Mouse (Mus musculus) neutrophil, adult 5-6 weeks (primary cell): ENCODE results near the gene Tmem183a. TPM values are rescaled to one million over a fixed set of nuclear protein-coding genes. Genes with fewer than 3 reads are reported as not detected.

Source experiments
- ATAC-seq: fragments of 151-379, 151-347 bp; 2 replicates; pipeline ENCODE4 v1.8.0; 2017; ENCODE audit warnings: mild to moderate bottlenecking, moderate TSS enrichment; ENCODE audit not compliant: insufficient number of reproducible peaks, poor library complexity, low FRiP score, severe bottlenecking; ENCODE audit errors: extremely low read depth
- total RNA-seq: library from RNA; stranded (forward); fragments of 200-1000 nt; gene quantifications from 2 replicates; pipeline ENCODE4 v1.2.3, GENCODE M21; 2017

Tmem183a gene
- total RNA-seq, 1 experiment from 2014 or later = 74.1 TPM

DNA sequence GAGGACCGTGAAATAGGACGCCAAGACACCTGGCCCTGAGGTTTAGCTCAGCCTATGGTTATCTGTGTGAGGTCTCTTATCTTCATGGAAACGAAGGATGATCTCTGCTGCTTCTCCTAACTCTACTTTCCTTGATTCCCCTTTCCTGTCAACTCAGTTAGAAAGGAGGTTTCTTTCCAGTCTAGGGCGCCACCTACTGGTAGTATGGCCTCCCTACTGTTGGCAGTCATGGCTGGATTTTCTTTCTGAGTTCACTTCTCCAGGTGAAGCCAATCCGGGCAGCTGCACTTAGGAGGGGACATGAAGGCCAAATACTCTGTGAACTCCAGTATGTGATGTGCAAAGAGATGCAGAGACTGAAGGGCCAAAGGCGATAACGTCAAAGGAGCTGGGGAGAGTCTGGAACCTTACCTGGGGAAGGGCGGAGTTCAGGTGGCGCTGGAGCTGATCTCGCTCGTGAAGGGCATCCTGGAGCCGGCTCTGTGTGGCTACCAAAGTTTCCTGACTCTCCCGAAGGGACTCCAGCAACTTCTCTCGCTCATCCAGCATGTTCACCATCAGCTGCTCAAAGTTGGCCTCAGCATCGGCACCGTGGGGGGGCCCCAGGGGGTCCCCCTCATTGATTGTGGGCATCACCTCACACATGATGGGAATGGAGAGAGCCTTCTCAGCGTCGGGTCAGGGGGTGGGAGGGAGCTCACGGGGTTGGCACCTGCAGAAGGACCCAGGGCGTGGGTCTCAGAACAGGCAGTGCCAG is 29.7 kb downstream of the Tmem183a start:
- peak; percentile 35; the same call in 1 of the 2 replicates for ATAC-seq

DNA sequence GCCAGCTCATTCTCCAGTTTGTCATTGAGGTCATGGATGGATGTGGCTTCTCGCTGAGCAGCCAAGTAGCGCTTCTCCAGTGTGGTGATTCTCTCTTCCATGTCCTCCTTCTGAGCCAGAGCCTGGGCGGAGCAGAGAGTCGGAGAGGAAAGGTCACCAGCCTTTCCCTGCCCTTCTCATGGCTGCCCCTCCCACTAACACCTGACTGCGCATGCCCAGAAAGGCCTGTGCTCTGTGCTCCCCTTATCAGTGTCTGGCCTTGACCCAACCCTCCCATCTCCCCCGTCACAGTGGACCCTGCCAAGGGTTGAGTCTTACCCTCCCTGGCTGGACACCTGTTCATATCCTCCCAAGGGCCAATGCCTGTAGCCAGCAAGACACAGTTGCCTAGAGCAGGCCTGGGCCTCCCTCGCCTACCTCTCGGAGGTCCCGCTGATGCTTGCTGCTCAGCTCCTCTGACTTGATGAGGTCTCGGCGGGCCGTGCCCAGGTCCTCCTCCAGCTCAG is 34.9 kb downstream of the Tmem183a start:
- no peak for ATAC-seq

- no peak for ATAC-seq
These were observed 39.2 kb downstream of the Tmem183a start for GRCm38 (mm10) chr1:134322591-134322990.

GRCm38 (mm10) chr1:134320691-134321301 is 41.0 kb downstream of the Tmem183a start:
- ATAC-seq = no peak

GRCm38 (mm10) chr1:134318261-134318660 is 43.5 kb downstream of the Tmem183a start:
- no peak for ATAC-seq

DNA sequence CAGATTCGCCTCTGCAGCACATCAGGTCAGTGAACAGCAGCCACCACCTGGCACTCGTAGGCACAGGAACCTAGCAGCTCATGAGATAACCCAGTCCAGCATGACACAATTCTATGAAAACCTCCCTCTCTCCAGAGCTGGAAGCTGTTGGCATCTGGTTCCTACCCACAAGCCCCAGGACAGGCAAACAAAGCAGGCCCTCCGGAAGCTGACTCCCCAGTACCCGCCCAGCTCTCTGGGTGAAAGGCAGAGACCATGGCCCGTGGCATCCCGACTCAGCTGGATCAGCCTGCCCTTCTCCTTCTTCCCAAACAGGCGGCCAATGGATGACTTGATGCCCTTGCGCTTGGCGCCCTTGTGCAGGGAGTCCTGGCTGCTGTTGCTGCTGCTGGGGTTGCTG is 45.4 kb downstream of the Tmem183a start:
- ATAC-seq = no peak

GRCm38 (mm10) chr1:134315181-134315580 is 46.6 kb downstream of the Tmem183a start:
- no peak for ATAC-seq

DNA sequence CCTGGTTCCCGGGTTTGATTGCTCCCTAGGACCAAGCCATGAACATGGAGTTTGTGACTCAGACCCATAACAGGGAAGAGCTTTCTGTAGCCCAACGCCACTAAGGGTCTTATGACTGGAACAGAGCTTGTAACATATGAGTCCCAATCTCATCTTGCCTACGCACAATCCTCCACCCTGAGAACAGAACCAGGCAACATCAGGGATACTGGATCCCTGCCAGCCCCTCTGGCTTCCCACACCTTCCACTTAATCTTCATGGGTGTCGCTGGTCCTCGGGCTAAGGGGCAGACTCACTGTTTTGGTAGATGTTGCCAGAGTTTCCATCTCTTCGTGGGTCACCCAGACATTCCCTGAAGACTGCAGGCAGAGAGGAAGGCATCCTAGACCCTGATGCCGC is 50.0 kb downstream of the Tmem183a start:
- no peak for ATAC-seq

DNA sequence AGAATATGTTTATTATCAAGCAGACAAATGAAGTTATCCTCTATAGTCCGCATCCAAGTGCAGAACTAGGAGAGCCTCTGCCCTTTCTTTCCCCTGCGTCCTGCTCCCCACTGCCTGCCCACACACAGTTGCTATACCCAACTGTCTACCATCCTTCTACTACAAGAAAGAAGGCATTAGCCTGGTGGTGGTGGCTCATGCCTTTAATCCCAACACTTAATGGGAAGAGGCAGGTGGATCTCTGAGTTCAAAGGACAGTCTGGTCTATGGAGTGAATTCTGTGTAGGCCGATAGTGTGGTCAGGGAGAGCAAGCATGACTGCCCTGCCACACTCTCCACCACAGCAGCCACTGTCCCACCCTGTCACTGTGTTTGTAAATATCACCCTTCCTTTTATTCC is 51.0 kb downstream of the Tmem183a start:
- no peak for ATAC-seq

DNA sequence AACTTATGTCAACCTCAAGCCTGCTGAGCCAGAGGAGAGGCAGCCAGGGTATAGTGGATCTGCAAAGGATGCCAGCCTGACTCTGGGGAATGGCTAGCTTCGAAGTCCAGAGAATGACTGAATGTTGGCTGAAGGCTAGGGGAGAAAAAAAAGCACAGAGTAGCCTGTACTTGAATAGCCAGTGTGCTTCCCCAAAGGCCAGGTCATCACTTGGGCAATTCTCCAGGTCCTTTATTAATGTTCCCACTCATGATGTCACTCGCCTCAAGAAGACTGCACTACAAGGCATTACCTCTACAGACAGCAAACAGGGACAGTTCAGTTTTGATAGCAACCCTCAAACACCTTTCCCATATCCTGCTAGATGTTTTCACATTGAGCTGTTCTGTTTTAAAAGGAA is 51.5 kb downstream of the Tmem183a start:
- ATAC-seq = no peak

GRCm38 (mm10) chr1:134307409-134307808 is 54.4 kb downstream of the Tmem183a start:
- ATAC-seq = no peak

DNA sequence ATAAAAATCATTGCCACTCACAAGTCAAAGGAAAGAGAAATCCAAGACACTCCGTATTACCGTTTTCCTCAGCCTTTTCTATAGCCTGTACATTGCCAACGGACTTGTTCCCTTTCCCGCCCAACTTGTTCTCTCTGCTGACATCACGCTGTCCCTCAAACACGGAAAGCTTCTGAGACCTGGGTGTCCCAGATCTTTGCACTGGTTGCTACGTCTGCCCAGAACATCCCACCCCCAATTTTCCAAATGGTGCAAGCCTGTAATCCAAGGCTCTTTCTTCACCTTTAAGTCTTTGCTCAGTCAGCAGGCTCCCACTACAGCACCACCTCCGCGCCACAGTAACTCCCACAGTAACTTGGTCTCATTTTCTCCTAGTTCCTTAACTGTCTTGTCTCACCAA is 56.8 kb downstream of the Tmem183a start:
- no peak for ATAC-seq

GRCm38 (mm10) chr1:134302568-134303238 is 59.1 kb downstream of the Tmem183a start:
- peak; percentile 41 for ATAC-seq

- 0 out of 2 replicates have a peak, but pooled peaks have one; percentile 18 for ATAC-seq
These were observed 63.0 kb downstream of the Tmem183a start for GRCm38 (mm10) chr1:134298636-134299411.

GRCm38 (mm10) chr1:134297265-134297664 is 64.5 kb downstream of the Tmem183a start:
- ATAC-seq = no peak
